Mouse (Mus musculus) hindbrain, embryonic 10.5 days (tissue): ENCODE results near the gene AI854703. TPM values are rescaled to one million over a fixed set of nuclear protein-coding genes. Genes with fewer than 3 reads are reported as not detected.

Experiments used
- DNase-seq: peaks from one replicate; pipeline ENCODE4 v3.0.0-alpha.2; 2017; ENCODE audit warnings: low spot score
- H3K27ac ChIP-seq: fragments of 300-500 bp; sonication (generic); 2 replicates; pipeline ENCODE4 v1.5.1; 2016; ENCODE audit warnings: mild to moderate bottlenecking, moderate library complexity
- H3K27me3 ChIP-seq: fragments of 300-500 bp; sonication (generic); 2 replicates; pipeline ENCODE4 v1.6.1; 2016; ENCODE audit warnings: mild to moderate bottlenecking; ENCODE audit not compliant: poor library complexity, insufficient read depth, severe bottlenecking
- H3K36me3 ChIP-seq: fragments of 300-500 bp; sonication (generic); 2 replicates; pipeline ENCODE4 v1.6.1; 2016; ENCODE audit warnings: mild to moderate bottlenecking, moderate library complexity
- H3K4me1 ChIP-seq: fragments of 300-500 bp; sonication (generic); replicated peaks from 2 replicates; pipeline ENCODE4 v1.6.1; 2016; ENCODE audit warnings: mild to moderate bottlenecking
- H3K4me3 ChIP-seq: fragments of 300-500 bp; sonication (generic); 2 replicates; pipeline ENCODE4 v1.5.1; 2016; ENCODE audit warnings: mild to moderate bottlenecking, moderate library complexity
- H3K9me3 ChIP-seq: fragments of 300-500 bp; sonication (generic); 2 replicates; pipeline ENCODE4 v1.6.1; 2016; ENCODE audit warnings: mild to moderate bottlenecking, moderate library complexity
- WGBS: fragments of 180-500 bp; shearing (Covaris S2); methylation state at CpG from one replicate; pipeline ENCODE4 v1.1.7; 2016; 5-methylcytosine and 5-hydroxymethylcytosine counted together
- polyA plus RNA-seq: library from polyadenylated mRNA; unstranded; fragments of >200 nt; fragmentation: Nextera tagmentation; extraction: Ambion mirVana; gene quantifications from 2 replicates; pipeline ENCODE4 v1.2.1, GENCODE M21; 2016

Gene AI854703
- polyA plus RNA-seq, 1 experiment from 2014 or later = 1.3 TPM

DNA sequence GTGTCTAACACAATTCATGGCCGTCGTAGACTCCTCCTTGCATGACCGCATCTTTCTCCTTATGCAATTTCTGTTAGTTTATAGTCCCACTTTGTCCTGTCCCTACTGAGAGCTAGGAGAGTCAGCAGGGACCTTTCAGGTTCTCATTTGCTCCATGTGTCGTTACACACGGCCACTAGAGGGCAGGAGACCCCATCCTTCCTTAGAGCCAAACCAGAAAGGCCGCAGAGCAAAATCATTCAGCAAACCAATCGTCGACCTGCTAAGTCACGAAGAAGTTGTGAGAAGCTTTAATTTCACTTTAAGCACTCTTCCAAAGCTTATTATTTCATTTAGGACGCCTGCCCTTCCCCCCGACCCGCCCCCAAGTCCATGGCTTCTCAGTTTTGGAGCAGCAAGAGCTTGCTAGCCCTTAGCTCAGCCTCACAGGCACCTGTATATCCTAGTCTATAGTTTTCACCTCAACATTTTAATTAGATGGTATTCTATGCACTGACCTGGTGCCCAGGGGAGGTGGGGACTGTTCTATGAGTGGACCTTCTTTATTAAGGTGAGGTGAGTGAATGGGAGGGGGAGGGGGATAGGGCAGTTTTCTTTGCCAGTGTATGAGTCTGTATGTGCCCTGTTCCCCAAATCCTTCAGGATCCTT, 19.2 kb downstream of the AI854703 start:
- peak; percentile 70 for DNase-seq
- H3K27me3 ChIP-seq = peaks cover 6% of the 10 kb centered on the region; the same call in 1 of the 2 replicates
- H3K4me1 ChIP-seq = no peaks in the 10 kb centered on the region
- H3K27ac ChIP-seq = no peak overlapping the region
- H3K4me3 ChIP-seq = no peak overlapping the region
- H3K36me3 ChIP-seq = no peaks in the 10 kb centered on the region
- no peaks in the 10 kb centered on the region for H3K9me3 ChIP-seq
- WGBS = 17% methylated on average over 12 of the region's 12 CpGs

DNA sequence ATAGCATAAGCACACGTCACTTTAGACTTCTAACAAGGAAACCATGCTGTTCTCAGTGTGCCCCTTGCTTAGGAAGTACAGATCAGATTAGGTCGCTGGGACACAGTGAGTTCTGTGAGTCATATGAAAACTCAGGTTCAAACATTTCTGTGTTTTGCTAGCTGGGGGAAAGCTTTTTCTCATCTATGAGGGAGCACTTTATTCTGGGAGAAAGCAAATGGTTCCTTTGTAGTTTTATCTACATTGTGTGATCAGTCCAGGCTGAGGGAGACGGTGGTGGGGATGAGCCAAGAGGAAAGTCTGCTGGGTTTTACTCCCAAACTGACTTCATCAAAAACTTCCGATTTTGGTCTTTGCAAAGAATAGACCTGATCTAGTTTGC, 19.7 kb downstream of the AI854703 start:
- no peaks in the 10 kb centered on the region for H3K9me3 ChIP-seq
- no peak overlapping the region for H3K4me3 ChIP-seq
- H3K27me3 ChIP-seq = peaks cover 6% of the 10 kb centered on the region; the same call in 1 of the 2 replicates
- no peaks in the 10 kb centered on the region for H3K36me3 ChIP-seq
- WGBS = 88% methylated on average over 4 of the region's 4 CpGs
- no peaks in the 10 kb centered on the region for H3K4me1 ChIP-seq
- no peak for DNase-seq
- H3K27ac ChIP-seq = no peak overlapping the region

DNA sequence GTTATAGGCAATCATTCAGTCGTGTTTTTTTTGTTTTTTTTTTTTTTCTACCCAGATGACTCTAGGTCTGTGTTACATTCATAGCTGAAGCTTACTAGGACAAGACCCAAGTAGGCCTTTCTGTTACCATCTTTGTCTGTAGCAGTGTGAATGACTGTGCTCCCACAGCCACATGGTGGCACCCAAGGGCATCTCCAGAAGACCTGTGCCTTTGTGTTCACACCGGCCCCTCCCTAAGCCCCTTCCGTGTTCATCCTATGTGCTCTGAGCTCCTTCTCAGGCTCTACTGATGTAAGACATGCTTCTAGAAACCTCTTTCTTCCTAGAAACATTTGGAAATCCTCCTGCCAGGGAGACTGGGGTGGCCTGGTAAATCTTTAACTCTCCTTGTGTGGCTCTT, 20.4 kb downstream of the AI854703 start, which contains the start of gene Gimap8:
Gene Gimap8 (plus strand): TSS at position 240 of the 400 bp plus-strand sequence.
- H3K36me3 ChIP-seq = no peaks in the 10 kb centered on the region
- H3K9me3 ChIP-seq = no peaks in the 10 kb centered on the region
- WGBS = 56% methylated on average over 3 of the region's 3 CpGs
- no peak for DNase-seq
- H3K27me3 ChIP-seq = peaks cover 6% of the 10 kb centered on the region; the same call in 1 of the 2 replicates
- no peak within 1 kb of the TSS for H3K4me3 ChIP-seq
- H3K4me1 ChIP-seq = no peaks in the 10 kb centered on the region
- H3K27ac ChIP-seq = 0 out of 2 replicates have a peak within 1 kb of the TSS, but pooled peaks have one; percentile 29

DNA sequence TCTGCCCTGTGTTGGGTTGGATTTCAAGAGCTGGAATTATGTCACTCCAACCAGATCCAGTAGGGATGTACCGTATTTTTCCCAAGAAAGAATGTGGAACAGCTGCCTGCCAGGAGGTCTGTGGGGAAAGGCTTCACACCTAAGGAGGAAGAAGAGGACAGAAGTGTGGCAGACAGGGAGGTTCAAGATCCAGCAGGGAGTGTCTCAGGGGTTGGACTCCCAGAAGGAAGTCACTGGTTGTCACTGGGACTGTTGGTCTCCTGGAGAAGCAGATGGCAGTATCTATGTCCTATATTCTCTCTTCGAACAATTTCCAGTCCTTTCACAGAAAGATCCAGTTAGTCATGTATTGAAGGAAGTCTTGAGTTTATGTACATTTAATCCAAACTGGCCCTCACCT, 21.0 kb downstream of the AI854703 start:
- no peak for DNase-seq
- no peaks in the 10 kb centered on the region for H3K4me1 ChIP-seq
- H3K36me3 ChIP-seq = no peaks in the 10 kb centered on the region
- 0 out of 2 replicates have a peak overlapping the region, but pooled peaks have one; percentile 29 for H3K27ac ChIP-seq
- peaks cover 6% of the 10 kb centered on the region; the same call in 1 of the 2 replicates for H3K27me3 ChIP-seq
- 93% methylated on average over 2 of the region's 2 CpGs for WGBS
- no peak overlapping the region for H3K4me3 ChIP-seq
- H3K9me3 ChIP-seq = no peaks in the 10 kb centered on the region

DNA sequence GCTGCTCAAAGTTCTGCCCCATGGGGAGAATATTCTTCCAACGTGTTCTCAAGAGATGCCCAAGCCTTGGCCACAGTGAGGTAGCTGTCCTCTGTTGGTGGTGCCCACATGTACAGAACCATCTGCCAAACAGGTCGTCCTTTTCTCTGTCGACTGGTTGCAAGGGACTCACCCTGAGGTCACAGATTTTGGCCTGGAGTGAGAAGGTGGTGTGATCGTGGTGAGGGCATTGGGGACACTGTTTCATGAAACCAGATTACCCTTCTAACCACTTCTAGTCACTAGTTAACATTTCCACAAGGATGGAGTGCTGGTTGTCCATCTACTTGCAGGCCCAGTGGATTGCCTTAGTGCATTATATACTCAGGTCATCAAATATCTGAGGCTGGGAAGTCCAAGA, 22.2 kb downstream of the AI854703 start:
- Histone ChIP-seq H3K4me1 (no peaks in the 10 kb centered on the region), H3K27me3 (peaks cover 6% of the 10 kb centered on the region; the same call in 1 of the 2 replicates), H3K4me3 (no peak overlapping the region), H3K27ac (no peak overlapping the region), H3K36me3 (no peaks in the 10 kb centered on the region), H3K9me3 (no peaks in the 10 kb centered on the region)
- DNase-seq = no peak
- 83% methylated on average over 4 of the region's 4 CpGs for WGBS

DNA sequence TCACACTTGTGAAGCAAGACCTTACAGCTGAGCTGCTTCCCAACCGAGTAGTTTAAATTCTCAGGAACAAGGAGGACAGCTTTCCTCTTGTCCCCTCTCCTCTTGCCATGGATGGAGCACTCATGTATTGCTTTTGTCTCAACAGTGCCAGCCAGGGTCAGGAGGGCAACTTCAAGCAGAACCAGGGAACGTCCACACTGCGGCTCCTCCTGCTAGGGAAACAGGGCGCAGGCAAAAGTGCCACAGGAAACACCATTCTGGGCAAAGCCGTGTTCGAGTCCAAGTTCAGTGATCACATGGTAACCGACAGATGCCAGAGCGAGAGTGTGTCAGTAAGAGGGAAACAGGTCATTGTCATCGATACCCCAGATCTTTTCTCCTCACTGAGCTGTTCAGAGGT, 23.5 kb downstream of the AI854703 start:
- Histone ChIP-seq H3K27ac (no peak overlapping the region), H3K27me3 (peaks cover 3% of the 10 kb centered on the region; the same call in 1 of the 2 replicates), H3K4me1 (no peaks in the 10 kb centered on the region), H3K4me3 (no peak overlapping the region), H3K9me3 (no peaks in the 10 kb centered on the region), H3K36me3 (no peaks in the 10 kb centered on the region)
- DNase-seq = no peak
- 88% methylated on average over 9 of the region's 9 CpGs for WGBS

DNA sequence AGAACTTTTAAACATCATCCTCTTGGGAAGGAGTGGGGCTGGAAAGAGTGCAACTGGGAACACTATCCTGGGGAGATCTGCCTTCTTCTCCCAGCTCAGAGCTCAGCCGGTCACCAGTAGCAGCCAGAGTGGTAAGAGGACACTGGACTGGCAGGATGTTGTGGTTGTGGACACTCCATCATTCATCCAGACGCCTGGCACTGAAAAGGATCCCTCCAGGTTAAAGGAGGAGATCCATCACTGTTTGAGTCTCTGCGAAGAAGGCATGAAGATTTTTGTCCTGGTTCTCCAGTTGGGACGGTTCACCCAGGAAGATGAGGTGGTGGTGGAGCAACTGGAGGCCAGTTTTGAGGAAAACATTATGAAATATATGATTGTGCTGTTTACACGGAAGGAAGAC, 32.2 kb downstream of the AI854703 start:
- 80% methylated on average over 5 of the region's 5 CpGs for WGBS

DNA sequence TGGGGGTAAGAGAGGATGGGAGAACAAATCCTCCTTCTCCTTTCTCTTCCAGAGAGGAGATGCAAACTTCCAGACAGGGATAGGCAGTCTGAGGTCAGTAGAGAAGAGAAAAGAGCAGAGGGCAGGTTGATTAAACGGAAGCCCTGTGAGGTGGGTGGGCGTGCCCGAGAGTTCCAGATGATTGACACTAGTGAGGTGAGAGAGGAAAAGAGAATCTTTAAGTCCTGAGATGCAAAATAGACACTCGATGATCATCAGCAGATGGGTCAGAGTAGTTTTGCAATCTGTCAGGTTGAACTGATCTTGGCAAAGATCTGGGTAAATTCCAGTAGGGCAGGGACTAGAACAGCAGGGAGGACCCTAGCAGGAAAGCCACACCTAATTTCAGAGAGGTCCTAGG, 38.2 kb downstream of the AI854703 start:
- Histone ChIP-seq H3K9me3 (no peaks in the 10 kb centered on the region), H3K4me1 (no peaks in the 10 kb centered on the region), H3K27ac (no peak overlapping the region), H3K27me3 (no peaks in the 10 kb centered on the region), H3K4me3 (no peak overlapping the region), H3K36me3 (no peaks in the 10 kb centered on the region)
- no peak for DNase-seq
- 76% methylated on average over 4 of the region's 4 CpGs for WGBS

More for the DNA sequence above, 32.2 kb downstream of the AI854703 start:
- Histone ChIP-seq H3K36me3 (no peaks in the 10 kb centered on the region), H3K4me1 (no peaks in the 10 kb centered on the region), H3K27me3 (no peaks in the 10 kb centered on the region), H3K27ac (no peak overlapping the region), H3K4me3 (no peak overlapping the region), H3K9me3 (no peaks in the 10 kb centered on the region)
- DNase-seq = no peak

DNA sequence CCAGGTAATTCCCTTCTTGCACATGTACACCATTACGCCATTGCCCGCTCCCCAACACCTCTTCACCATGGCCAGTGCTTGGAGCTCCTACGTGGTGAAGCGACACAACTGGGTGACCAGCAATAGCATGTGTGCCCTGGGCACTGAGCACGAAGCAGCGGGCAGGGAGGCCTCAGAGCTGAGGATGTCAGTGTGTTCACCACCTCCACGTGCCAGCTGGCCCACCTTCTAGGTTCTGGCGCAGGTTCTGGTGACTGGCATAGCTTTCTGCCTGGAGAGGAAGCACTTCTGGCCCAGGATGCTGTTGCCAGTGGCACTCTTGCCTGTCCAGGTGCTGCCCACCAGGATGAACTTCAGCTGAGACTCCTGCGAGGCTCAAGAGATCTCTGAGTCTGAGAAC, 38.9 kb downstream of the AI854703 start:
- Histone ChIP-seq H3K4me3 (no peak overlapping the region), H3K9me3 (no peaks in the 10 kb centered on the region), H3K27ac (no peak overlapping the region), H3K27me3 (no peaks in the 10 kb centered on the region), H3K4me1 (no peaks in the 10 kb centered on the region), H3K36me3 (no peaks in the 10 kb centered on the region)
- no peak for DNase-seq
- WGBS = 89% methylated on average over 9 of the region's 9 CpGs

DNA sequence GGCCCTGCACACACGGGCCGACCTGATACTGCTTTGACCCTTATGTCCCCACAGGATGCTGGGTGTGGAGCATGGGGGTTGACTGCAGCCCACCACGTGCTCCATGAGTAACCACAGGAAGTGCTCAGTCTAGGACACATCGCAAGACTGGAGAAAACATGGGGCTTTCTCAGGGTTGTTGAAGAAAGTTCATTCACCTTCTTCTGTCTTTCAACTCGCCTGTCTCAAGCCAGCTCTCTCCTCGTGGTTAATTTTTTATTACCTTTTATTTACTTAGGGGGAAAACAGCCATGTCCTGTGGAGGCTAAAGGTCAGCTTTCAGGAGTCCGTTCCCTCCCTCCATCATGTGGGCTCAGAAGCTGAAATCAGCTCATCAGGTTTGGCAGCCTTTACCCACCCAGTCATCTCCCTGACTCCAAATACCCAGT, 39.6 kb downstream of the AI854703 start:
- Histone ChIP-seq H3K4me1 (no peaks in the 10 kb centered on the region), H3K36me3 (no peaks in the 10 kb centered on the region), H3K9me3 (no peaks in the 10 kb centered on the region), H3K27ac (no peak overlapping the region), H3K27me3 (no peaks in the 10 kb centered on the region), H3K4me3 (no peak overlapping the region)
- DNase-seq = no peak
- 61% methylated on average over 7 of the region's 7 CpGs for WGBS

DNA sequence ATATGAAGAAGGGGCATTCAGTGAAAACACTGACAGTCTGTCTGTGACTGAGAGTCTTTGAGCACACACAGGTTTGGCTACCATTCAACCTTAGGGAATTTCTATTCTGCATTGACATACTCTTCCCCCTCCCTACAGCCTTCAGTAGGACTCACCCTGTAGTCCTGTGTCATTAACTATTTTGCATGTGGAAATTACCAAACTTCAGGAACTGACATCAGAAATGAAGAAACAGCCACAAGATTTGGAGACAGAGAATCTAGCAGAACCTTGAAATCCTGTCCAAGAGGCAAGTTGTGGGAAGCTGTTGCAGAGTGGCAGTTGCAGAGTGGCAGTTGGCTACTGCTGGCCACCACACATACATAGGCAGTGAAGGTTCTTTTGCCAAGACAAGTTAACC, 41.5 kb downstream of the AI854703 start:
- Histone ChIP-seq H3K27ac (no peak overlapping the region), H3K4me3 (no peak overlapping the region), H3K4me1 (no peaks in the 10 kb centered on the region), H3K36me3 (no peaks in the 10 kb centered on the region), H3K27me3 (no peaks in the 10 kb centered on the region), H3K9me3 (no peaks in the 10 kb centered on the region)
- DNase-seq = no peak

DNA sequence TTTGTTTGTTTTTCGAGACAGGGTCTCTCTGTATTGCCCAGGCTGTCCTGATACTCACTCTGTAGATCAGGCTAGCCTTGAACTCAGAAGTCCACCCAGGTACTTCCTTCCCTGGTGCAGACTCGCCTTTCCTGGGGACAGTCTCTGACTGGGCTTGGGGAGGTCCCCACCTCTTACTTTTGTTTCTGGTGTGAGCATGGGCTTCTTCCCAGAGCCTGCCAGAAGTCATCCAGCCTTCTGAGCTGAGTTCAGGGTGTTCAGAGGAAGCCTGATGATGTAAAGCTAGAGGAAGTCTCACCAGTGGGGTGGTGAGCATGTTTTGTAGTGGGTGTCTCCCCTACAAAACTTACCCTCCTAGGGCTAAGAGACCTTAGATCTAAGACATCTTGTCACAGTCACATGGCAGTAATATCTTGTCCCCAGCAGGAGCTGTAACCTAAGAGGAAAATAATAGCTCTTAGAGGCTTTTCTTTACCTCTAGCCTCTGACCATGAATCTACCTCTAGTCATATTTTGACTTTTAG, 42.9 kb downstream of the AI854703 start:
- 65% methylated on average over 2 of the region's 2 CpGs for WGBS
- Histone ChIP-seq H3K36me3 (no peaks in the 10 kb centered on the region), H3K4me3 (no peak overlapping the region), H3K27ac (no peak overlapping the region), H3K27me3 (no peaks in the 10 kb centered on the region), H3K4me1 (no peaks in the 10 kb centered on the region), H3K9me3 (no peaks in the 10 kb centered on the region)
- no peak for DNase-seq

DNA sequence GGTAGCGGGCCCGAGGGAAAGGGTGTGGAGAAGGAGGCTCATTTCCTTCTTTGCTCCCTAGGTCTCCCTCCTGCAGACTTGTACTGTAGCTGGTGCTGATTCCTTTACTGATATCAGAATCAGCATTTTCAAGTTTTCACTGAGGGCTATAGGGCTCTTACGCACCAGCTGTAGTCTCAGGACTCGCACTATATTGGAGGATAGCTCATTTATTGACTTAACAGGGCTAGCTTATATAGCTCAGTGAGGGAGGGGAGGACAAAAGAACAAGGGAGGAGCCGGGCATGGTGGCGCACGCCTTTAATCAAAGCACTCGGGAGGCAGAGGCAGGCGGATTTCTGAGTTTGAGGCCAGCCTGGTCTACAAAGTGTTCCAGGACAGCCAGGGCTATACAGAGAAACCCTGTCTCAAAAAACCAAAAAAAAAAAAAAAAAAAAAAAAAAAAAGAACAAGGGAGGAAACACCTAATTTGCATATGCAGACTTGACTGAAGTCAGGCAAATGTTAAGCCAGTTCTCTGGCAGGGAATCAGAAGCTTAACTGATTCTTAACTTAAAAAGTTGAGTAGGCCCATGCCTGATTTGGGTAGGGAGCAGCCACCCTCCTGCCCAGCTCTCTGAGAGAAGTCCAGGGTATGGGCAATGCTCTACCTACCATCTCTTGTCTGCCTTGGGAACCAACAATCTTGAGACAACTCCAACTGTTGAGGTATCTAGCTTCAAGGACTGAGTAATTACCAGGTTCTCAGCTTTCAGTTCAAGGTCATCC, 47.9 kb downstream of the AI854703 start:
- H3K4me1 ChIP-seq = peaks cover 12% of the 10 kb centered on the region
- no peak overlapping the region for H3K4me3 ChIP-seq
- WGBS = 96% methylated on average over 9 of the region's 9 CpGs
- no peaks in the 10 kb centered on the region for H3K27me3 ChIP-seq
- DNase-seq = no peak
- no peaks in the 10 kb centered on the region for H3K9me3 ChIP-seq
- H3K36me3 ChIP-seq = no peaks in the 10 kb centered on the region
- H3K27ac ChIP-seq = no peak overlapping the region
